Mouse (Mus musculus) erythroblast, adult 5-6 weeks (primary cell): ENCODE data around the gene Bhlha15. TPM values are rescaled to one million over a fixed set of nuclear protein-coding genes. Genes with fewer than 3 reads are reported as not detected.
A peak's percentile ranks its signal among the peaks of the same experiment; 100 is the strongest.

Source experiments
- ATAC-seq: replicated peaks from 2 replicates; pipeline ENCODE4 v1.8.0; 2016; ENCODE audit warnings: moderate number of reproducible peaks, mild to moderate bottlenecking, moderate TSS enrichment, inconsistent platforms; ENCODE audit not compliant: poor library complexity, low FRiP score, severe bottlenecking
- total RNA-seq, 2 experiments: library from RNA; stranded (forward) in 1 of 2; stranded (reverse) in 1 of 2; fragments of 150-400 nt in 1 of 2; fragments of 200-764, 138-1000 nt in 1 of 2; gene quantifications; 2 replicates each; pipeline versions ENCODE4 v1.2.3 to v1.2.4; 2015 to 2017; ENCODE audit warnings: low replicate concordance in 2 of 2

Bhlha15 gene
- total RNA-seq, 2 experiments from 2014 or later, result 0.19 TPM; not detected in 1

GRCm38 (mm10) chr5:144188422-144188821, 1.7 kb upstream of the Bhlha15 start:
- no peak for ATAC-seq

- no peak for ATAC-seq
Observed at GRCm38 (mm10) chr5:144189327-144189726, 759 bp upstream of the Bhlha15 start.

GRCm38 (mm10) chr5:144191026-144191425, 940 bp downstream of the Bhlha15 start:
- ATAC-seq, result no peak

- ATAC-seq, result no peak
Observed at GRCm38 (mm10) chr5:144192673-144193072, 2.6 kb downstream of the Bhlha15 start.

GRCm38 (mm10) chr5:144194416-144194815, 4.3 kb downstream of the Bhlha15 start:
- ATAC-seq, result no peak

- ATAC-seq, result no peak
Observed at GRCm38 (mm10) chr5:144195567-144195966, 5.5 kb downstream of the Bhlha15 start.

- ATAC-seq, result no peak
Observed at GRCm38 (mm10) chr5:144200616-144201015, 10.5 kb downstream of the Bhlha15 start.

- ATAC-seq, result no peak
Observed at GRCm38 (mm10) chr5:144202430-144202829, 12.3 kb downstream of the Bhlha15 start.

GRCm38 (mm10) chr5:144203398-144203959, 13.4 kb downstream of the Bhlha15 start:
- ATAC-seq, result no peak

GRCm38 (mm10) chr5:144204303-144204702, 14.2 kb downstream of the Bhlha15 start:
- no peak for ATAC-seq

GRCm38 (mm10) chr5:144204911-144205310, 14.8 kb downstream of the Bhlha15 start:
- ATAC-seq, result no peak

GRCm38 (mm10) chr5:144206069-144206468, 16.0 kb downstream of the Bhlha15 start:
- ATAC-seq, result no peak

GRCm38 (mm10) chr5:144207478-144207877, 17.4 kb downstream of the Bhlha15 start:
- peak; percentile 64 for ATAC-seq

GRCm38 (mm10) chr5:144214453-144214852, 24.4 kb downstream of the Bhlha15 start:
- peak; percentile 77 for ATAC-seq

GRCm38 (mm10) chr5:144215992-144216391, 25.9 kb downstream of the Bhlha15 start:
- ATAC-seq, result no peak

GRCm38 (mm10) chr5:144218061-144218460, 28.0 kb downstream of the Bhlha15 start:
- no peak for ATAC-seq

- no peak for ATAC-seq
Observed at GRCm38 (mm10) chr5:144219306-144219705, 29.2 kb downstream of the Bhlha15 start.

- no peak for ATAC-seq
Observed at GRCm38 (mm10) chr5:144219936-144220335, 29.9 kb downstream of the Bhlha15 start.

- ATAC-seq, result no peak
Observed at GRCm38 (mm10) chr5:144221305-144221704, 31.2 kb downstream of the Bhlha15 start.

- ATAC-seq, result no peak
Observed at GRCm38 (mm10) chr5:144222811-144223502, 32.9 kb downstream of the Bhlha15 start.

GRCm38 (mm10) chr5:144223503-144223862, 33.4 kb downstream of the Bhlha15 start, which contains the start of gene Tecpr1:
Tecpr1 (minus strand) TSS chr5:144223615.
- peak; percentile 95 for ATAC-seq
